Mouse (Mus musculus): ENCODE data around the gene Ankrd39. TPM values are rescaled to one million over a fixed set of nuclear protein-coding genes. Genes with fewer than 3 reads are reported as not detected.

Ankrd39 gene
- polyA plus RNA-seq, 1 experiment from 2014 or later: 14.0 TPM

DNA sequence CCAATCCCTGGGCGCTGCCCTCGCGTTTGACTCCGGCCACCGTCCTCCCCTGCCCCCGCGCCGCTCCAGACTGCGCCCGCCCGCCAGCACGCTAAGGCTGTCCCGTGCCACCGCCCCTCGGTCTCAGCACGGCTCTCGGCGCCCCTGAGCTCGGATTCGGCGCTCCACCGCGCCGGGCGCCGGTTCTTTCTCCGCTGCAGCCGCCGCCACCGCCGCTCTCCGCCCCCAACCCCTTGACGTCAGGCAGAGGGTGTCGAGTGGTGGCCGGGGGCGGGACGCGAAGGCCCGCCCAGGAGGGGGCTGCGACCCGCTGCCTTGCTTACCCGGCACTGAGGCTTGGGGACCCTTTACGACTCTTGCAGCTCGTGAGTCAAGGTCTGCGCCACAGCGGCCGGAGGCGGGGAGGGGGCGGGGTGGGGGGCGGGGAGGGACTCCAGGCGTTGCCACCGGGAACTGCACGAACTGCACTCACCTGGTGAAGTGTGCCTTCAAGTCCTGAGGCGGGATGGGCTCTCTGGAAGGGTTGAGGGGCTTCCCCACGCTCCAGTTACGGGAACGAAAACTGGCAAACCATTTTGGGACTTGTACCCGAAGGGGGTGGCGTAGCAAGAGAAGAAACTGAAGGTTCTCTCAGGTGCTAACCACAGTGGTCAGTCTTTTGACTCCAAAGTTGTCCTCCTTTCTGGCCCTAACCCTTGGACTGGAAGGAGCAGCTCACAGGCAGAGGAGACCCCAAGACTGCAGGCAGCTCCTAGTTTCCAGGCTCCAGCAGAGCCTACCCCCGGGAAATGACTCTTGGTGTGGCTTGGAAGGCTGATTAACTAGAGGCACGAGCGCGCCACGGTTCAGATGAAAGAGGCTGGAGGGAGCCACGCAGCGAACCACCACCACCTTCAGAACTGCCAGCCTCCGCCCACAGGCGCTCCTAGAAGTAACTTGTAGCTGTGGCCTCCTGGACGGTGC is 11.1 kb upstream of the Ankrd39 start, which contains the start of gene Sema4c:
Gene Sema4c (minus strand): TSS at position 319 of the 963 bp plus-strand sequence.
- WGBS: under 1% methylated on average over 68 of the region's 69 CpGs
- no peaks in the 10 kb centered on the region for H3K9me3 ChIP-seq (ENCODE audit: control insufficient read depth, low read length)
- peak within 1 kb of the TSS; percentile 97 for H3K9ac ChIP-seq (ENCODE audit: low read length)
- peak; percentile 71 for ATAC-seq (ENCODE audit: low FRiP score)
- H3K4me2 ChIP-seq: peak within 1 kb of the TSS; percentile 99
- H3K4me1 ChIP-seq (ENCODE audit: control insufficient read depth, insufficient read depth, low read length): peaks cover 30% of the 10 kb centered on the region
- H3K27me3 ChIP-seq (ENCODE audit: control insufficient read depth, insufficient read depth, low read length): no peaks in the 10 kb centered on the region
- H3K4me3 ChIP-seq (ENCODE audit: low read depth, low read length): peak within 1 kb of the TSS; percentile 96
- DNase-seq (ENCODE audit: low spot score, missing footprints): peak; percentile 95
- H3K27ac ChIP-seq (ENCODE audit: low read depth, low read length): peak within 1 kb of the TSS; percentile 95
- H3K36me3 ChIP-seq (ENCODE audit: control insufficient read depth, insufficient read depth, low read length): peaks cover 11% of the 10 kb centered on the region

DNA sequence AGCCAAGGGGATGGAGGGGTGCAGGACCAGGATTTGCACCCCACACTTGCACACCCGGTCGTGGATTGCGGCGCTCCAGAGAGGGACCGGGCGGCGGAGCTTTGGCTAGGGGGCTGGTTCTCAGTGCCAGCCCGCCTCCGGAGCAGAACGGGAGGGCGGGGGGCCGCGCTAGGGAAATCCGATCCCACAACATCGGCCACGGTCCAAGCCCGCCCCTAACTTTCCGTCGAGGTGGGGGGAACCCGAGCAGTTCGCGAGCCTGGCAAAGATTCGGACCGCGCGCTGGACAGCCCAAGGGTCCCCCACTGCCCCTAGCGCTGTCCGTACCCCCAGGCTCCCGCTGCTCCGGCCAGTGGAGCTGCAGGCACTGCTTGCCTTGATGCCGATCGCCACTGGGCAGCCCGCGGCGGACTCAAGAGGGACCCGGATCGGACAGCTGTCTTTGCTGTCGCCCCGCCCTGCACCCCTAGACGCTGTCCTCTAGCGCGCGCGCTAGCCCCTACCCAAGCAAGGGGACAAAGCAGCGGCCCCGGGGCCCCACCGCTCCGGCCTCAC is 10.3 kb upstream of the Ankrd39 start:
- DNase-seq (ENCODE audit: low spot score, missing footprints) (peak; percentile 98), ATAC-seq (ENCODE audit: low FRiP score) (peak; percentile 66)
- H3K4me1 ChIP-seq (ENCODE audit: control insufficient read depth, insufficient read depth, low read length): peaks cover 30% of the 10 kb centered on the region
- H3K27ac ChIP-seq (ENCODE audit: low read depth, low read length): peak overlapping the region; percentile 95
- peaks cover 18% of the 10 kb centered on the region for H3K36me3 ChIP-seq (ENCODE audit: control insufficient read depth, insufficient read depth, low read length)
- under 1% methylated on average over 44 of the region's 48 CpGs for WGBS
- peak overlapping the region; percentile 96 for H3K4me3 ChIP-seq (ENCODE audit: low read depth, low read length)
- peak overlapping the region; percentile 99 for H3K4me2 ChIP-seq
- no peaks in the 10 kb centered on the region for H3K9me3 ChIP-seq (ENCODE audit: control insufficient read depth, low read length)
- H3K9ac ChIP-seq (ENCODE audit: low read length): peak overlapping the region; percentile 97
- H3K27me3 ChIP-seq (ENCODE audit: control insufficient read depth, insufficient read depth, low read length): no peaks in the 10 kb centered on the region

DNA sequence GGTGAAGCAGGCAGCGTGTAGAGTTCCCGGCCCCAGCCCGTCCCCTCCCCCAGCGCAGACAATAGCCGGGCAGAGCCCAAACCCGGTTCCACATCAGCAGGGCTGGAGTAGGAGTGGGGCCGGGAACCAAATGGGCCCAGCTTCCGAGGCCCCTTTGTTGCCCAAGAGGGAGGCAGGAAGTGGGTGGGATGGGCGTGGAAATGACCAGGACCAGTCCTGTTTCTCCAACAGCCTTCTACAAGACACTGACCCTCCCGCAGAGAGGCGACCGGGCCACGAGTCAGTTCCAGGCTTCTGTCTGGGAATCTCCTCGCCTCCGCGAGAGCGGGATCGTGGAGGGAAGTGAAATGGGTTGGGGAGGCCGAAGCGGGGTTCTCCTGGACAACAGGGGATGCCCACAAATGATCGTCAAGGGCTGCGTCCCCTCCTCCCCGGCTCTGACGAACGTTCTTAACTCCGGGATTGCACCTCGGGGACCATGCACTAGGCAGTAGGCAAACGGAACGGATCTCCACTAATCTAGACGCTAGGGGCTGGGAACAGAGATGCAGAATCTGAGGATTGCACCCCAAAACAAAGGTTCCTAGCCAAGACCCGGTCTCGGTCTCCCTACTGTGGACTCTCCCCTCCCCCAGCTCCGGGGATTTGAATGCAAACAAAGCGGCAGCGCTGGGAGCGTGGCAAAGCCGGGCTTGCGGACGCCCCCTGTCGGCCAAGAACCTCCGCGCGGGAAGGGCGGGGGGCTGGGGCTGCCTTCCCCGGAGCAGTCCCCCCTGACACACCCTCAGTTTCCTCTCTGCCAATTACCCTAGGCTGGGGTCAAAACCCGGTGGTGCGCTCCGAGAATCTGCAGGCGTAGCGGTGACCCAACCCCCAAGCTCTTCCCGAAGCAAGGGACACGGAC is 9.6 kb upstream of the Ankrd39 start:
- H3K27me3 ChIP-seq (ENCODE audit: control insufficient read depth, insufficient read depth, low read length): no peaks in the 10 kb centered on the region
- no peaks in the 10 kb centered on the region for H3K9me3 ChIP-seq (ENCODE audit: control insufficient read depth, low read length)
- WGBS: under 1% methylated on average over 47 of the region's 52 CpGs
- peak overlapping the region; percentile 96 for H3K4me3 ChIP-seq (ENCODE audit: low read depth, low read length)
- peaks cover 30% of the 10 kb centered on the region for H3K4me1 ChIP-seq (ENCODE audit: control insufficient read depth, insufficient read depth, low read length)
- peak overlapping the region; percentile 99 for H3K4me2 ChIP-seq
- peaks cover 26% of the 10 kb centered on the region for H3K36me3 ChIP-seq (ENCODE audit: control insufficient read depth, insufficient read depth, low read length)
- peak overlapping the region; percentile 97 for H3K9ac ChIP-seq (ENCODE audit: low read length)
- H3K27ac ChIP-seq (ENCODE audit: low read depth, low read length): peak overlapping the region; percentile 95
- DNase-seq (ENCODE audit: low spot score, missing footprints) (peak; percentile 100), ATAC-seq (ENCODE audit: low FRiP score) (peak; percentile 79)

DNA sequence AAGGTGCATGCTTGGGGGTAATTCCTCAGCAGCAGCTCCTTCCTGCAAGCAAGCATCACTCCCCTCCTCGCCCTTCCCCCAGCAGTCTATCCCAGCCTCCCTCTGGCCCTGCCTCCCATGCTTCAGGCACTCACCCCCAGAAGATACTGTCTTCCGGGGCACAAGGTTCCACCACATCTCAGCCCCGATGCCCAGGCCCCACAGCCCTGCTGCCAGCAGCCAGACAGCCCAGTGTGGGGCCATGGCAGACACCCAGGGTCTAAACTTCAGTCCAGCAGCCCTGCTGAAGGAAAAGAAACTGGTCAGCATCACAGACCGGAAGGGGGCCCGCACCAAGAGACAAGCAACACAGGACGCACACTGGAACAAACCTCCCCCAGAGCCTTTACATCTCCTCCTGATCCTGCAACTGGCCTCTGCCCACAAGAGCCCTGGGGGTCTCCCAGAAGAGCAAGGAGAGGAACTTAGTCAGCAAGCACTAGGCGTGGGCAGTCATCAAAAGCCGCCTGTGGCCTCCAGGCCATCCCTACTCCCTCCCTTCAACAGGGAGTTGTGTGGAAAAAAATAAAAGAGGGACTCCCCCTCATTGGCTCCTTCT is 8.7 kb upstream of the Ankrd39 start:
- peak overlapping the region; percentile 95 for H3K27ac ChIP-seq (ENCODE audit: low read depth, low read length)
- ATAC-seq (ENCODE audit: low FRiP score): no peak
- H3K36me3 ChIP-seq (ENCODE audit: control insufficient read depth, insufficient read depth, low read length): peaks cover 31% of the 10 kb centered on the region
- H3K9ac ChIP-seq (ENCODE audit: low read length): peak overlapping the region; percentile 97
- peak; percentile 94 for DNase-seq (ENCODE audit: low spot score, missing footprints)
- peak overlapping the region; percentile 96 for H3K4me3 ChIP-seq (ENCODE audit: low read depth, low read length)
- H3K4me1 ChIP-seq (ENCODE audit: control insufficient read depth, insufficient read depth, low read length): peaks cover 30% of the 10 kb centered on the region
- peak overlapping the region; percentile 99 for H3K4me2 ChIP-seq
- H3K9me3 ChIP-seq (ENCODE audit: control insufficient read depth, low read length): no peaks in the 10 kb centered on the region
- WGBS: 8% methylated on average over 8 of the region's 8 CpGs
- no peaks in the 10 kb centered on the region for H3K27me3 ChIP-seq (ENCODE audit: control insufficient read depth, insufficient read depth, low read length)

DNA sequence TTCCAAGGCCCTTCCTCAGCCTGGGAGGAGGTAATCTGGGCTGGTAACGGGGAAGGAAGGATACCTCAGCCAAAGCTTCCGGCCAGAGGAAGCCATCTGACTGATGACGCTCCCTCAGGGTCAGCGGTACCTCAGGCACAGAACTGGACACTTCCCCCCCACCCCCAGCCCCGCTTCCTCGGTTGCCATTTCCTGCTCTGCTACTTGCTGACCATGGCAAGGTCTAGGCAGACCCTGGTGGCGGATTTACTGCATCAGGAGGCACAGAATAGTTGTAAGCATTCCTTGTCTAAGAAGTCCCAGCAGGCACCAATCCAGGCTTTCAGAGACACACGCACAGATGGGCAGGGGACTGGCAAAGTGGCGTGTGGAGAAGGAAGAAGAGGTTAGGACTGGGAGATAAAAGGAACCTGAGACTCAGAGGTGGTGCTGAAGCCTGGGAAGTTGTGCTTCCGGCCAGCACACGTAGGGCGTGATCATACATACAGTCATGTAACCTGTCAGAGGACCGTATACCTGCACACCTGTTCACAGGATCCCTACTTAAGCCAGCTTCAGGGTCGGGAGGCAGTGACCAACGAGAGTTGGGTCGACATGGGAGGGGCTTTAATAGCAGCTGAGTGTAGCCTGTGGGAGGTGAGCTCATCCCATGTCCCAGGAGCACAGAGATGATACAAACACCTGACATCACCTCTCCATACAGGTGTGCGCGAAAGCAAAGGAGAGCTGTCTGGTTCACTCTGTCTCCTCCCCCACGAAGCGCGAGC is 7.6 kb upstream of the Ankrd39 start:
- Histone ChIP-seq H3K36me3 (ENCODE audit: control insufficient read depth, insufficient read depth, low read length) (peaks cover 38% of the 10 kb centered on the region), H3K9me3 (ENCODE audit: control insufficient read depth, low read length) (no peaks in the 10 kb centered on the region), H3K27ac (ENCODE audit: low read depth, low read length) (no peak overlapping the region; the same call in 1 of the 2 replicates), H3K4me2 (peak overlapping the region; percentile 99), H3K4me3 (ENCODE audit: low read depth, low read length) (peak overlapping the region; percentile 96), H3K27me3 (ENCODE audit: control insufficient read depth, insufficient read depth, low read length) (no peaks in the 10 kb centered on the region), H3K9ac (ENCODE audit: low read length) (peak overlapping the region; percentile 97; the same call in 1 of the 2 replicates), H3K4me1 (ENCODE audit: control insufficient read depth, insufficient read depth, low read length) (peaks cover 30% of the 10 kb centered on the region)
- no peak for DNase-seq (ENCODE audit: low spot score, missing footprints)
- ATAC-seq (ENCODE audit: low FRiP score): no peak
- WGBS: 81% methylated on average over 21 of the region's 21 CpGs

DNA sequence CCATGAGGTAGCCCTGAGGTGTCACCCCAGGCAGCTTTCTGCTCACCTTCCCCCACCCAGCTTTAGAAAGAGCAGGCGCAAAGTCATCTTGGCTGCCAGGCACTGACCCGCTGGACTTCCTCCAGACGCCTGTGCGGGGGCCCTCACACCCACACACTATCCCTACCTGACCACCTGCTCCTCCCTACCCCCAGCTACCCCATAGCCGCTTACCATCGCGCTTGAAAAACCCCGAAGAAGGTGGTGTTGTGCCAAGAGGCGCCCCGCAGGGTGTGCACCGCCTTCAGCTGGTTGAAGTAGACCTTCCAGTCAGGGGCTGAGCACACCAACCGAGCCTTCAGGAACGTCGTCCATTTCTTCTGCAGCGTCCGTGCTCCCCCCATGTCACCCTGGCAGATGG is 5.3 kb upstream of the Ankrd39 start:
- no peak for DNase-seq (ENCODE audit: low spot score, missing footprints)
- no peak overlapping the region for H3K9ac ChIP-seq (ENCODE audit: low read length)
- 91% methylated on average over 16 of the region's 16 CpGs for WGBS
- no peak for ATAC-seq (ENCODE audit: low FRiP score)
- H3K4me2 ChIP-seq: no peak overlapping the region
- no peak overlapping the region for H3K4me3 ChIP-seq (ENCODE audit: low read depth, low read length)
- peaks cover 46% of the 10 kb centered on the region for H3K36me3 ChIP-seq (ENCODE audit: control insufficient read depth, insufficient read depth, low read length)
- peaks cover 28% of the 10 kb centered on the region for H3K4me1 ChIP-seq (ENCODE audit: control insufficient read depth, insufficient read depth, low read length)
- no peaks in the 10 kb centered on the region for H3K9me3 ChIP-seq (ENCODE audit: control insufficient read depth, low read length)
- no peaks in the 10 kb centered on the region for H3K27me3 ChIP-seq (ENCODE audit: control insufficient read depth, insufficient read depth, low read length)
- H3K27ac ChIP-seq (ENCODE audit: low read depth, low read length): no peak overlapping the region

DNA sequence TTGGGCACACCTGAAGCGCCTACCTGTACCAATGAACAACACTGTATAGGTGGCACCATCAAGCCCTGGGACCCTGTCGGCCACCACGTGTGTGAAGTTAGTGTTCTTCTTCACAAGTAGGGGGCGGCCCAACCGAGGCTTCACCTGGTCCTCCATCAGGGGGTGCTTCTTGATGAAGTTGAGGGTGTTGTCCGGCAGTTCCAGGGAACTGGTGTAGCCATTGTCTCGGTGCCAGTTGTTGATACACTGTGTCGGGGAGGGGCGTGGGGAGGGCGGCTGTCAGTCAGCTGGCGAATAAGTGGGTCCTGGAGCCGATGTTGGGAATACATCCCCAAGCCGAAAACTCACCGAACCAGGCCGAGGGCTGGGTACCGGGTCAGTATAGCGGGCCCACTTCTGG is 4.7 kb upstream of the Ankrd39 start:
- WGBS: 89% methylated on average over 17 of the region's 17 CpGs
- H3K27ac ChIP-seq (ENCODE audit: low read depth, low read length): no peak overlapping the region
- H3K4me2 ChIP-seq: no peak overlapping the region
- H3K36me3 ChIP-seq (ENCODE audit: control insufficient read depth, insufficient read depth, low read length): peaks cover 46% of the 10 kb centered on the region
- ATAC-seq (ENCODE audit: low FRiP score): no peak
- H3K4me1 ChIP-seq (ENCODE audit: control insufficient read depth, insufficient read depth, low read length): peaks cover 30% of the 10 kb centered on the region
- H3K4me3 ChIP-seq (ENCODE audit: low read depth, low read length): no peak overlapping the region
- no peak overlapping the region for H3K9ac ChIP-seq (ENCODE audit: low read length)
- DNase-seq (ENCODE audit: low spot score, missing footprints): no peak
- no peaks in the 10 kb centered on the region for H3K9me3 ChIP-seq (ENCODE audit: control insufficient read depth, low read length)
- no peaks in the 10 kb centered on the region for H3K27me3 ChIP-seq (ENCODE audit: control insufficient read depth, insufficient read depth, low read length)
